Mouse (Mus musculus): ENCODE measurements around the gene Fstl1.

The Fstl1 gene

DNA sequence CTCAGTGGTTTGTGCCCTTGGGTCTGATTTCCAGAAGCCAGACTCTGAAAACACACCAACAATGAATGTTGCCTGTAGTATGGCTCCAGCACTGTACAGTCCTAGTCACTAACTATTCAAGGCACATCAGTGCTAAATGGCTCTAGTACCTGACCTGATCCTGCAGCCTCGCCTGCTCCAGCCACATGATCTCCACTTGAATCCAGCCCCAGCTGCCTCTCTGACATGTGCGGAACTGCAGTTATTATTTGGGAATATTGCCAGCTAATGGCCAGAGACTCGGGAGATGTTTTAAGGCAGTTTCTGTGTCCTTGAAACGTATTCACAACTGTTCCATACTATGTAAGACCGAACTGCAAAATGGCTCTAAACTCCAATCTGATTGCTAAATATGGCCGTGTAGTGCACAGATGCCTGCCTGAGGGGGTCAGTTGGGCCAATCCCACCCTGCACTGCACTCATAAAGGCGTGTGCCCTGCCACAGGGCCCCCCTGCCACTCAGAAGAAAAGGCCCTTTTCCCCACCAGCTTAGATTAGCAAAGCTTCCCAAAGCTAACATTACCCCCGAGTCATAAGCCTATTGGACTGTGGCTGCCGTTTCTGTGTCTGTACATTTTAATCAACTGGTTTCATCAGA is 11.0 kb downstream of the Fstl1 start:
- DNase-seq (ENCODE audit: low spot score in 2 of 2) = no peak

DNA sequence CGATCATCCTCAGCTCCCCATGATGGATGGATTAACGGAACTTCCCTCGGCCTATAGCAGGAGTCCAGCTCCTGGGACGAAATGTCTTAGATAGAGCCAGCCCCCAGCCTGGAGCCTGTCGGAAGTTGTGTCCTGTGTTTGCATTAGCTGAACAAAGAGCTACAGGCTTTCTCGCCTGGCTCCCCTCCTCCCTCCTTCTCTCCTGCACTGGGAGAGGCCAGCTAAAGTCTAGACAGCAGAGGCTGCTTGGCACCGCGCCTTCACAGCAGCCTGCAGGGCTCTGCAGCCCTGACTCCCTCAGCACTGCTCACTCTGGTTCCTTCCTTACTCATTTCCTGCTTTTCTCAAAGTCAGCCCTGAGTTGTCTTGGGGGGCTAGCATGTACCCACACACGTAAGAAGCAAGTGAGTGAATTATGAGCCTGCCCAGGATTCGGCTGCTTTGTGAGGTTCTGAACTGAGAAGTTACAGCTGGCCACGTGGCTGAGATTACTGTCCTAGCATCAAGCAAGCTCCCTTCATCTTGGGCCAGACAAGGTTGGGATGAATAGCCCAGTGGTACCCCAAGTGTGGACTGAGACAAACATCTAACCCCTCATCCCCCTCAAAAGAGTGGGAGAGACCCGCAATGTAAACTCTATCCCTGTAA is 11.8 kb downstream of the Fstl1 start:
- DNase-seq (ENCODE audit: low spot score in 2 of 2) = peak in 1 of 2 experiments; percentile 62

DNA sequence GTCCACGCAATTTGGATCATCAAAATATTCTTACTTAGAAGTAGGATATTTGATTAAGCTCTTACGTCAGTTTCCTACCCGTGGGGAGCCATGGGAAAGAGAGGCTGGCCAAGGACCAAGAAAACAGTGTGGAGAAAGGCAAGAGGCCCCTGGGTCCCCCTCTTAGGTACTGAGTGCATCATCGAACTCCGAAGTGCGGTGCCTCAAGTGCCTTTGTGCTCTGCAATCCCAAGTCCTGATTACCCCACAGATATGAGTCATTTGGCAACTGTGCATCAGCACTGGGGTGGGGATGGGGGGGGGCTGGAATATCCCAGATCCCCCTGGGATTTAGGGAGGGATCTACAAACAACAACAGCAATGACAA is 12.3 kb downstream of the Fstl1 start:
- DNase-seq (ENCODE audit: low spot score in 2 of 2) = no peak

DNA sequence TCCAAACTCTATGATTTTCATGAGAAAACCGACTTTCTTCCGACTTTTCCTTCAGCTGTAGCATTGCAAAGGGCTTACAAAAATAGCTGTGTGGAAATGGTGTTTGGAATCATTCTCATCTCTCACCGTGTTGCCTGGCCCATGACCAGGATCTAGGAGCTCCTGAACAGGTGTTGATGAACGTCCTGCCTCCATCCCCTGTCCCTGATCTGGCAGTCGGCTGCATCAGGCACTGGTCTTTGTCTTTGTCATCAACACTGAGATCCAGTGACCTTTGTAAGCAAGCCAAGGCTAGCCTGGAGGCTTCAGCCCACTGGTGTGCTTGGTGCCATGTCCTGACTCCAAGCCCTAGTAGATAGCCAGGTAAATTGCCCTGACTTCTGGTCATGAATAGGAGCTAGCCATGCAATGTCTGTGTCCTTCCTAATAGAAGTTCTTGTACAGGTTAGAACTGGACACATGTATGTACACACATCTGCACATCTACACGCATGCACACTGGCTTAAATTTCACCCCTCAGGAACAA is 12.8 kb downstream of the Fstl1 start:
- no peak for DNase-seq (ENCODE audit: low spot score in 2 of 2)

DNA sequence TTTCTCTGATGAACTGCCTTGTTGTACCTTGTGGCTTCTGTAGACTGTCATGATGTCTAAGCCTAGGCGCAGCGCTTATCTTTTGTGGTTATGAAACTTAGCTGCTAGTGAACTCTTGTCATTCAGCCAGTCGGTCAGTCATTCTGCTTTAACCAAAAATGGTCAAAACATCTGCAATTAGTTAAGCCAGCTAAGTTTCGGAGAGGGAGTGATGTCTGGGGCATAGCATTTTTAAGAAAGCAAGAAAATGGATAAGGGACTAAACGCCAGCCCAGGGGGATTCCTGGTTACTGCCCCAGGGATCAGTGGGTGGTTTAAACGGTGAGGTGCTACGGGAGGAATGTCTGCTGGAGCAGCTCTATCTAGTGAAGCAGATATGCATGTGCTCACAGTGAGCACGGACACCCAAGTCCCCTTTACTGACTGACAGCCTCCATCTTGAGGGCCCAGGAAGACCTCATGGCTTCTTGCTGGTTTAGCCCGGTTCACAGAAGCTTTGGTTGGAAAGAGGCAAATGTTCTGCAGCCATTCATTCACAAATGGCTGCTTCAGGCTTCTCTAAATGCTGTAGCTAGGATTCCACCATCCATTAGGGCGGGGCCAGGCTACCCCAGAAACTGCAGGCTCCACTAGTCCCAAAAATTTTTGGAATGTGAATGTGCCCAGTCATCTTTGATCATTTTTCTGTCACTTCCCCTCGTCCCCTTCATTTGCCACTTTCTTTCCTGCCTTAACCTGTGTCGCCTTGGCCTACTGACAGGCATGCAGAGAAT is 13.5 kb downstream of the Fstl1 start:
- DNase-seq (ENCODE audit: low spot score in 2 of 2) = no peak

DNA sequence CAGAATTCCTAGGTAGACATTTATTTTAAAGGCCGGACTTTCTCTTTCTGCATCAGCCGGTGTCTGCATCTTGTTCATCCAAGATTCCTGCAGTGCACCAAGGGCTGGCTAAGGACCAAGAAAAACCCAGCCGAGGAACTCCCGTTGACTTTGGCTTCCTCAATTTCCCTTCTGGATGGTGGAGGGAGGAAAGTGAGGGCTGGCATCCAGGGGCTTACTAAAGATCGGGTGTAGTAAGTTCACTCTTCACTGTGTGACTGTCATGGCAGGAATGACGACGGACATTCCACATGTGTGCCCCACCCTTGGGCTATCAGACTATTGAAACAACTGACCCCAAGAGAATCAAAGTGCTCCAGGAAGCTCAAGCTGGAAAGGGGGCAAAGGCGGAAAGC is 14.1 kb downstream of the Fstl1 start:
- DNase-seq (ENCODE audit: low spot score in 2 of 2) = no peak

DNA sequence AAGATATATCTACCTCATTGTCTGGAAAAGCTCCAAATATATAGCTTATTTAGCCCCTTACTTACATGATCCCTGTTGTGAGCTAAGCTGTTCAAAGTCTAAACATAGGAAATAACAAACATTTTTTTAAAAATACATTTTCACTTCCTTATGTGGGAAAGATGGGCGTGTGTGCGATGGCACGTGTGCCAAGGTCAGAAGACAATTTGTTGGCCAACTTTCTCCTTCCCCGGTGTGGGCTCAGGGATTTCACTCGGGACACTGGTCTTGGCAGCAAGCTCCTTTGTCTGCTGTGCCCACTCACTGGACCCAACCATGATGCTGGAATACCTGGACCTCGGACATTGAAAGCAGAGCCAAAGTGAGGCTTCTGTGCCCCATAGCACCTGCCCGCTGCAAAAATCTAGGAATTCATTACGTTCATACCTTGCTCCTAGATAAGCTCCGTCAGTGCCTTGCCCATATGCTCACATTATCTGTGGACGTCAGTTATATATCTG is 19.0 kb downstream of the Fstl1 start:
- DNase-seq (ENCODE audit: low spot score in 2 of 2) = no peak

DNA sequence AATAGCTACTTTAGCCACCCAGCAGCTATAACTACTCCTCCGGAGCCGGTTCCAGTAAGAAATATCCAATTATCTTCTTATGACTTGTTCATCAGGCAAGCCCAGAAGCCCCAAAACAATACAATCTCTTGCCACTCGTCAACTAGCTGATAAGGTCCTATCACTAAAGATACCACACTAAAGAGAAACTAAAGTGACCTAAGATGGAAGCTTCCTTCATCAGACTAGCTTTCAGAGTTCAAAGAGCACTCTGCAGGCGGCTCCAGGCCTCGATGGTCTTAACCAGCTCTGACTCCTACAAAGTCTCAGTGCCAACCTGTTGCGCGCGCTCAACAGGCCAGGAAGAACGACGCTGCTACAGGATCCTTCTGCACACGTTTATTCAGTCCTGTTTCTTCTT is 19.6 kb downstream of the Fstl1 start:
- DNase-seq (ENCODE audit: low spot score in 2 of 2) = no peak

DNA sequence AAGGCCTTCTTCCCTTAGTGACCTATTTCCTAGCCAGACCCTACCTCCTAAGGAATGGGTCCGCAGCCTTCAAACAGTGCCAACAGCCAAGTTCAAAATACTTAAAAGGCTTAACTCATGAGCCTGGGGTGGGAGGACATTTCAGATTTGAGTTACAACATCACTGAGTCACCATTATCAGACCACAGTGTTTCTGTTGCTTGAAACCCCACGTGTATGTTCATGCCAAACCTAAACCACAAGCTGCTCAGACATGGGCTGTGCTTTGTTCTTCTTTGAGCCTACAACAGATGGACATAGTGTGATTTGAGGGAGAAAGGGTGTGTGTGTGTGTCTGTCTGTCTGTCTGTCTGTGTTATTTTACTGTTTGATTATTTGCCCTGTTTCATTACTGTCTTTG is 24.4 kb downstream of the Fstl1 start:
- no peak for DNase-seq (ENCODE audit: low spot score in 2 of 2)

DNA sequence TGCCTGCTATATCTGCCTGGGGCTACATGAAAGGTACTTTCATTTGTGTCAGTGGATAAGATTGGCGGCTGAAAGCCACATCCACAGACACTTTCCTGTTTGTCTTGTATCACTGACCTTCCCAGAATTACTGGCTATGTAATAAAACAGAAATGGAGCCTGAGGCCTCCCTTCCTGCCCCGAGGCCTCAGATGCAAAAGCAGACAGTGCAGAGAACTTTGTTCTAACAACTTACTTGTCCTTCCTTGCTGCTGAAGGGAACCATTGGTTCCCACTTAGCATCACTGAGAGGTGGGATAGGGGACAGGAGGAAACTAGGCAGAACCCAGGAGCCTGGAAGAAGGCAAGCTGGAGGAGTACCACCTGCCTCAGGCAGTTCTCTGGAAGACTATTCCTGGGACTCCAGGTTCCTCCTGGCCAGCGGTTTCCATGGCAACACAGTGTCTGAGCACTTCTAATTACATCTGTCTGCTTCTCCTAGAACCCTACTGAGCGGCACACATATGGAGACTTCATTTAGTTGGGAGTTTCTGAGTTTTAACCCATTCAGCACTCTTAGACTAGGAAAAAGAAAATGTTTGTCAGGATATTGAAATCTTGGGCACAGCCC is 26.1 kb downstream of the Fstl1 start:
- DNase-seq (ENCODE audit: low spot score in 2 of 2) = no peak

DNA sequence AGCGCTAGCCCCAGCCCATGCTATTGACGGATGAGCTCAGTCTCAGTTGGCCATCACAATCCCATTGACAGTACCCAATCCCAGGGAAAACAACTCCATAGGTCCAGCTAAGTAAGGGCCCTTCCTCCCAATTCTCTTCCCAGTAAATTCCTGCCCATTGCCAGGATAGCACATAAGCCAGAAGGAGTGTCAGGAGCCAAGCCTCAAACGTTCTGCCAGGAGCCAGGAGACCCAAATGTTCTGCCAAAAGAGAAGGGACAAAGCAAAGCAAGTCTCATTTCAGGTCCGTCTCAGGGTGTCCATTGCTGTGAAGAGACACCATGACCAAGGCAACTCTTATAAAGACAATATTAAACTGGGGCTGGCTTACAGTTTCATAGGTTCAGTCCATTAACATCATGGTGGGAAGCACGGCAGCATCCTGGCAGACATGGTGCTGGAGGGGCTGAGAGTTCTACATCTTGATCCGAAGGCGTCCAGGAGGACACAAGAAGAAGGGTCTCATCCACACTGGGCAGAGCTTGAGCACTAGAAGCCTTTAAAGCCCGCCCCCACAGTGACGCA is 26.8 kb downstream of the Fstl1 start:
- DNase-seq (ENCODE audit: low spot score in 2 of 2) = no peak

DNA sequence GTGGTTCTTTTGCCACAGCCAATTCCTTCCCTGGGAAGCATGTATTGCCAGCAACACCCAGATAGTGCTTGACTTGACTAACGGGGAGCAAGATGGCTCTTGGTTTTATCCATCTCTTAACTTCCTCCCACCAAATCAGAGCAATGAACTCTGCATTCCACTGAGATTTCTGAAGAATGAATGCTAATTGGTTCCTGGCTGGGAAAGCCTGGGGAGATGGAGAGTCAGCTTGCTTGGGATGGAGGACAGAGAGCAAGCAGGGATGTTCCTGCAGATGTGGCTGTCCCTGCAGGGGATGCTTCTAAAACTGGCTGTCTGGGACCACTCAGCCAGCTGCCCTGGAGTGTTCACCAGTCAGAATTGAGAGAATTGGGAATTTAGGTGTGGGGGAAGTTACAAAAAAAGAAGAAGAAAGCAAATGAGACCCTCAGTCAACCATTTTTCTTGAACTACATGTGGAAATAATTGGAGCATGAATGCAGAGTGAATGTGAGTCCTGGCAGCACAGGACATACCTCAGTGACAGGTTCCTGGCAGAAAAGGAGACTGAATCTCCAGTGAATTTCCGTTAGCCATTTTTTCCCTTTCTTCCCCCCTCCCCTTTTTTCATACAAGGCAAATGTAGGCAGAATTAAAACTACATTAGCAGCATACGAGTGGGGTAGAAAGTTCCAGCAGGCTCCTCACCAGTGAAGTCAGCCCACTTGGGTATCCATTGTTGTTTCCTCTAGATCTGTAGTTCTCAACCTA is 29.2 kb downstream of the Fstl1 start:
- DNase-seq (ENCODE audit: low spot score in 2 of 2) = no peak

DNA sequence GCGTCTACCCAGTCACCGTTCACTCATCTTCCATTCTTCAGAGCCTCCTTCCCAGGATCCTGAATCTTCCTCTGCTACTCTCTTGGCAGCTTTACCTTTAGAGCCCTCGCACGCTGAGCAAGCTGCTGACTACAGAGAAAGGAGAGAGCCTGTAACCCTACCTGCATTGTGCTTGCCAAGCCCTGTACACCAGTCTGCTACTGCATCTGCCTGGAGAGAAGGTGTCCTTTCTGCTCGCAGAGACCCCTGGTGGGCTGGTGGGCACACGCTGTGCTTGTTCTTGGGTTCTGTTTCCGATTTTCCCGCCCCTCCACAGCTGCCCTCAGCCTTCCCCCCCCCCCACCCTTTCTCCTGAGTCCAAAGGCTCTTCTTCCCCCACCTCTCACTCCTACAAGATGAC is 30.6 kb downstream of the Fstl1 start:
- no peak for DNase-seq (ENCODE audit: low spot score in 2 of 2)

DNA sequence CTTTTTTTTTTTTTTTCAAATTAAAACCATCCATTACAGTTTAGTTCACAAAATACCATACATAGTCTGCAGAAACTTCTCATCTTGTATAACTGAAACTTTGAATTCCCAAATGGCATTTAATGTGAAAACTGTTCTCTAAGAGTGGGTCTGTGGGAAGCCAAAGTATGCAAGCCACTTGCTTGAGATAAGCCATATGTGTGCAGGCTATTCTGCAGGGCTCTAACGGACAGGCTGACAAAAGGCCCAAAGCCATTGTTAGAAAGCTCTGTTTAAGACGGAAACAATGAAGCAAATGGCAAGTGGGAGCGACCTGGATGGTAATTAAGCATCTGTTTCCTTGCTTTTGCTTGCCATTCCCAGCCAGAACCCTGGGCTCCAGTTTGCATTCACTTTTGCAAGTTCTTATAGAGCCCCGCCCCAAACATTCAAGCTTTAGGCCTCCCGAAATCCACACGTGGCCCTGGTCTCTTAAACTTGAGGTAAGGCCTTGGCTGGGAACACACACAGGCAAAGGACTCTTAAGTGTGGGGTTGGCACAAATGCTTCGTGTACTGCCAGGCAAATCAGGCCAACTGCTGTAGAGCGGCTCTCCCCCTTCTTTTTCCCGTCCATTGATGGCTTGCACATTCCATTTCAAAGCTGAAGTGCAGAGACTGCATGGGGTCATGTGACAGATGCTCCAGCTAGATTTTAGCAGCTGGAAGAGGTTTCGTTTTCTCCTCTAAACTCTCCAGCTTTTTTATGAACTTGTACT is 32.4 kb downstream of the Fstl1 start:
- DNase-seq (ENCODE audit: low spot score in 2 of 2) = no peak

DNA sequence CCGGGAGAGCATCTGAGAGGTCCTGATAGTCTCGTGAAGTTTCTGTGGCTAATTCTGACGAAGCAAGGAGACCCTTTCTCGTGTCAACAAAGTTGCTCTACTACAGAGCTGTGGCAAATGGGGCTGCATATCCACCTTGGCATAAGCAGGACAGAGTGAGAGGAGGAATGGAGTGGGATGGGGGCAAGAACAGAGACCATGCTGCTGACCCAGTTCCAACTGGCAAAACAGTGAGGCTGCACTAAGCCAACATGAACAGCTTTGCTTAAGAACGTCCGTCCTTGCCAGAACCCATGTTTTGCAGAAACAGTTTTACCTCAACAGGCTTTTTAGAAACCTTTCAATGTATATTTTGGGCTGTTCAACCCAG is 32.9 kb downstream of the Fstl1 start:
- no peak for DNase-seq (ENCODE audit: low spot score in 2 of 2)

DNA sequence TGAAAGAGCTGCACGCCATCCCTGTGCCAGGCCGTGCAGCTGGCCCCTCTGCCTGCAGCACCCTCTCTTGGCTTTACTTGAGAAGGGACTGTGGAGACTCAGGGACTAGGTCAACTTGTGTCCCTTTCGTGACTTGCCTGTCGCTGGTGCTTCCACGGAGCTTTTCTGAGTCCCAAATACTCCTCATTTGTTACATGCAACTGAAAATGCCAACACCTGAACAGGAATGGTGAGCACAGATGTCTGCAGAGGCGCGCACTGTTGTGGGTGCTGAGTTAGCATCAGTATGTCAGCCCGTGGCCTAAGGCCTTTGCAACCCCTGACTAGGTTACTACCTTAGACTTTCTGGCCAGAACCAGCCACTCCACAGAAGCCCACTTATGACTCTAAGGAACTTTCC is 35.2 kb downstream of the Fstl1 start:
- no peak for DNase-seq (ENCODE audit: low spot score in 2 of 2)

DNA sequence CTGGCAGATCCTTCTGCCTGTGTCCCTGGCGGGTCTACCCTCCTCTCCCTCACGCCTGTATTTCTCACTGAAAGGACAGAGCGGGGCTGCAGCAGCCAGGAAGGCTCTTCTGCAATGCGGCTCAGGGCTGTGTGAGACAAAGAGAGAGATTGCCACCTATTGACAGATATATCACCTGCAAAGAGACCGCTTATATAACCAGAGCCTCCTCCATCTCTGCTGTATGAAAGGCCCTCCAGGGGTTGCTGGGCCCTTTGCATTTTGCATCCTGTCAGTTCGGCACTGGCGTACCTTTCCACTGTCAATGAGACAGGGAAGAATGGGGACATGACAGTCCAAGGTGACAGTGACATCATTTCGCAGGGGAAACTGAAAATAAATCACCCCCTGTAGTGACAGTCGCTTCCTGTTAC is 35.8 kb downstream of the Fstl1 start:
- DNase-seq (ENCODE audit: low spot score in 2 of 2) = peak in 1 of 2 experiments; percentile 24

DNA sequence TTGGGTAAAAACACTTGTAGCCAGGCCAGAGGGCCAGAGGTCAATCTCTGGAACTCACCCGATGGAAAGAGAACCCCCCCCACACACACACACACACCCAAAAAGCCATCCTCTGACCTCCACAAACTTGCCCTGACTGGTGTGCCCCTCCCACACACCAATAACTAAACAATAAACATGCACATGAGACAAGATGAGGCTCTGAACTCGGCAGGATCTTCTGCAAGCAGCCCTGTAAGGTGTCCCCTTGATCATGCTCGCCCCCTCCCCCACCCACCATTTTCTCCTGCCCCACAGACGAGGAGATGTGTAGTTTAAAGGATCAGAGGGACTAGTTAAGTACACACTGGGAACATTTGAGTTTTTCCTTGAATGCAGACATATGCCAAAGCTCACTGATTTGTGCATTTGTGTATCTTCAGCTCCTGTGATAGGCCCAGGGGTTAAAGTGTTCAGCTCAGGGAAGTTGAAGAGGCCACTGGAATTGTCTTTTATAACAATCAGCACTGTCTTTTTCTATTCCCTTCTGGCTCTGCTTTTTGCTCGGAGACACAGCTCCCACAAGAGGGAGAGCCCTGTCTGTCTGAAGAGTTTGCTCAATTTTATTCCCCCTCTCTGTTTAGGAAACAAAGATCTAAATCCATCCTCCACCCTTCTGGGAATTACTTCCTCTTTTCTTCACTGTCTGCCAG is 37.2 kb downstream of the Fstl1 start:
- DNase-seq (ENCODE audit: low spot score in 2 of 2) = no peak

DNA sequence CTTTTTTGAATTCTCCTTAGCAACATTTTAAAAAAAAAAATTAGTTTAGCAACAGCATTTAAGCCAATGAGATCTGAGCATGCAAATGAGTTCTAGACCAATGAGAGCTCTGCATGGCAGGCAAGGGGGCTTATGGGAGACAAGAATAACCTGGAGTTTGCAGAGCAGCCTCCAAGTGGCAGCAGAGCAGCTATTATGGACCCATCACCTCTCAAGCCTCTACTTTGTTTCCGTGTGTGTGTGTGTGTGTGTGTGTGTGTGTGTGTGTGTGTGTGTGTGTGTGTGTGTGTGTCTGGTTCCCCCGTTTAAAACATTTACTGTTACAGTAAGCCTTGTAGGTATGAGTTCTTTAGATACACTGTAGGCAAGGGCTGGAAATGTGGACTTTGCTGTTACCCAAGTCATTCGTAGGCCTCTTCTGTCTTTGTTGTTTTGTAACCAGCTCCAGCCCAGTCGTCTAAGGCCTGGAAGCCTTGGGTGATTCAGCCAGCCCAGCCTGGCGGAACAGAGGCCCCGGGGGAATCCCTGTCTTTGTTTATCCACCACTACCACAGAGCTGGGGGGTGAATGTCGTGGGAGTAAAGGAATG is 37.8 kb downstream of the Fstl1 start:
- DNase-seq (ENCODE audit: low spot score in 2 of 2) = peak; percentile 45 to 72

DNA sequence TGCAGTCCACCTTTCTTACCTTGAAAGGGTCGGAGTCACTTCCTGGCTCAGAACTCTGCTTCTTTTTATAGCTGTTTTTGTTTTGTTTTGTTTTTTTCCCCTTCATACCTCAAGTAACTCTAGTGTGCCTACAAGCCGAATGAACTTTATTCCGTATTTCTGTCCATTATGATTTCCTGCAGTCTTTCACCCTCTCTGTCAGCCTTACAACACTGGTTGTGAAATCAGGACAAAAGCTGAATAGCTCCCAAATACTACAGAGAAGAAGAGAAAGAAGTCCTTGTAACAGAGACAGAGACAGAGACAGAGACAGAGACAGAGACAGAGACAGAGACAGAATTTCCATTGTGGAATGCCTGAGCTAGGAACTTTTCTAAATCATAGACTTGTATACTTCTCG is 41.3 kb downstream of the Fstl1 start:
- DNase-seq (ENCODE audit: low spot score in 2 of 2) = no peak
